Mouse (Mus musculus) midbrain, embryonic 10.5 days (tissue): ENCODE data around the gene Gnb1. TPM values are rescaled to one million over a fixed set of nuclear protein-coding genes. Genes with fewer than 3 reads are reported as not detected.
A peak's percentile ranks its signal among the peaks of the same experiment; 100 is the strongest.
"Not testable (repeated sequence)": the region's sequence is repeated elsewhere in the genome, so short reads cannot be mapped to it uniquely, and the experiment has no call there.

ENCODE experiments used
- DNase-seq: peaks from one replicate; pipeline ENCODE4 v3.0.0-alpha.2; 2017; ENCODE audit warnings: low spot score
- H3K27ac ChIP-seq: fragments of 300-500 bp; sonication (generic); replicated peaks from 2 replicates; pipeline ENCODE4 v1.5.1; 2016; ENCODE audit warnings: mild to moderate bottlenecking
- H3K27me3 ChIP-seq: fragments of 300-500 bp; sonication (generic); 2 replicates; pipeline ENCODE4 v1.6.1; 2016; ENCODE audit warnings: low read depth, mild to moderate bottlenecking; ENCODE audit not compliant: poor library complexity, severe bottlenecking
- H3K36me3 ChIP-seq: fragments of 300-500 bp; sonication (generic); 2 replicates; pipeline ENCODE4 v1.6.1; 2016; ENCODE audit warnings: mild to moderate bottlenecking, moderate library complexity
- H3K4me1 ChIP-seq: fragments of 300-500 bp; sonication (generic); 2 replicates; pipeline ENCODE4 v1.6.1; 2016
- H3K4me3 ChIP-seq: fragments of 300-500 bp; sonication (generic); 2 replicates; pipeline ENCODE4 v1.5.1; 2016; ENCODE audit warnings: mild to moderate bottlenecking, moderate library complexity
- H3K9me3 ChIP-seq: fragments of 300-500 bp; sonication (generic); replicated peaks from 2 replicates; pipeline ENCODE4 v1.6.1; 2016; ENCODE audit warnings: mild to moderate bottlenecking
- WGBS: fragments of 180-500 bp; shearing (Covaris S2); methylation state at CpG from one replicate; pipeline ENCODE4 v1.1.7; 2016; 5-methylcytosine and 5-hydroxymethylcytosine counted together
- polyA plus RNA-seq: library from polyadenylated mRNA; unstranded; fragments of >200 nt; fragmentation: Nextera tagmentation; extraction: Ambion mirVana; gene quantifications from 2 replicates; pipeline ENCODE4 v1.2.1, GENCODE M21; 2016

Gene Gnb1
- polyA plus RNA-seq, 1 experiment from 2014 or later, result 630 TPM

GRCm38 (mm10) chr4:155562725-155563399 is 71.7 kb downstream of the Gnb1 start:
- Histone ChIP-seq H3K36me3 (peaks cover 36% of the 10 kb centered on the region), H3K9me3 (no peaks in the 10 kb centered on the region), H3K4me3 (peak overlapping the region; percentile 79), H3K27ac (peak overlapping the region; percentile 84), H3K4me1 (peaks cover 42% of the 10 kb centered on the region), H3K27me3 (no peaks in the 10 kb centered on the region)
- WGBS, result 4% methylated on average over 19 of the region's 19 CpGs
- DNase-seq, result peak; percentile 41

GRCm38 (mm10) chr4:155563400-155564231 is 72.5 kb downstream of the Gnb1 start:
- WGBS, result under 1% methylated on average over 69 of the region's 69 CpGs

GRCm38 (mm10) chr4:155564315-155565069 is 73.3 kb downstream of the Gnb1 start:
- Histone ChIP-seq H3K9me3 (no peaks in the 10 kb centered on the region), H3K36me3 (peaks cover 20% of the 10 kb centered on the region), H3K4me3 (peak overlapping the region; percentile 79), H3K27me3 (no peaks in the 10 kb centered on the region), H3K4me1 (peaks cover 42% of the 10 kb centered on the region), H3K27ac (peak overlapping the region; percentile 91)
- WGBS, result 22% methylated on average over 20 of the region's 20 CpGs
- DNase-seq, result no peak

More at GRCm38 (mm10) chr4:155563400-155564231, 72.5 kb downstream of the Gnb1 start:
- no peaks in the 10 kb centered on the region for H3K9me3 ChIP-seq
- H3K4me3 ChIP-seq, result peak overlapping the region; percentile 79
- H3K27ac ChIP-seq, result peak overlapping the region; percentile 91
- peaks cover 29% of the 10 kb centered on the region for H3K36me3 ChIP-seq
- H3K4me1 ChIP-seq, result peaks cover 42% of the 10 kb centered on the region
- peak; percentile 100 for DNase-seq
- no peaks in the 10 kb centered on the region for H3K27me3 ChIP-seq

GRCm38 (mm10) chr4:155566555-155566954 is 75.4 kb downstream of the Gnb1 start:
- no peak overlapping the region for H3K27ac ChIP-seq
- peaks cover 32% of the 10 kb centered on the region for H3K4me1 ChIP-seq
- no peaks in the 10 kb centered on the region for H3K9me3 ChIP-seq
- H3K27me3 ChIP-seq, result no peaks in the 10 kb centered on the region
- H3K4me3 ChIP-seq, result no peak overlapping the region
- H3K36me3 ChIP-seq, result no peaks in the 10 kb centered on the region
- DNase-seq, result no peak
- WGBS, result 86% methylated on average over 8 of the region's 8 CpGs

- DNase-seq, result no peak
- Histone ChIP-seq H3K27ac (no peak overlapping the region), H3K4me3 (no peak overlapping the region), H3K4me1 (peaks cover 20% of the 10 kb centered on the region), H3K9me3 (no peaks in the 10 kb centered on the region), H3K36me3 (no peaks in the 10 kb centered on the region), H3K27me3 (no peaks in the 10 kb centered on the region)
- WGBS, result 48% methylated on average over 2 of the region's 2 CpGs
Measured at GRCm38 (mm10) chr4:155568170-155568569, 77.0 kb downstream of the Gnb1 start.

- 0 out of 2 replicates have a peak, but pooled peaks cover 3% of the 10 kb centered on the region for H3K36me3 ChIP-seq
- no peak overlapping the region for H3K4me3 ChIP-seq
- H3K9me3 ChIP-seq, result no peaks in the 10 kb centered on the region
- H3K27ac ChIP-seq, result no peak overlapping the region
- WGBS, result 92% methylated on average over 7 of the region's 7 CpGs
- H3K4me1 ChIP-seq, result peaks cover 20% of the 10 kb centered on the region
- no peaks in the 10 kb centered on the region for H3K27me3 ChIP-seq
- DNase-seq, result no peak
Measured at GRCm38 (mm10) chr4:155568632-155569370, 77.6 kb downstream of the Gnb1 start.

- Histone ChIP-seq H3K27me3 (no peaks in the 10 kb centered on the region), H3K4me1 (peaks cover 13% of the 10 kb centered on the region), H3K4me3 (no peak overlapping the region), H3K27ac (no peak overlapping the region), H3K36me3 (0 out of 2 replicates have a peak, but pooled peaks cover 3% of the 10 kb centered on the region), H3K9me3 (no peaks in the 10 kb centered on the region)
- 94% methylated on average over 6 of the region's 6 CpGs for WGBS
- no peak for DNase-seq
Measured at GRCm38 (mm10) chr4:155569818-155570217, 78.7 kb downstream of the Gnb1 start.

GRCm38 (mm10) chr4:155570315-155570714 is 79.2 kb downstream of the Gnb1 start:
- H3K4me1 ChIP-seq, DNase-seq, H3K36me3 ChIP-seq, H3K4me3 ChIP-seq, H3K9me3 ChIP-seq, H3K27ac ChIP-seq, H3K27me3 ChIP-seq: not testable (repeated sequence)
- WGBS, result 93% methylated on average over 11 of the region's 11 CpGs

GRCm38 (mm10) chr4:155571442-155571841 is 80.3 kb downstream of the Gnb1 start:
- H3K36me3 ChIP-seq, result peaks cover 14% of the 10 kb centered on the region
- peaks cover 5% of the 10 kb centered on the region; the same call in 1 of the 2 replicates for H3K4me1 ChIP-seq
- H3K27ac ChIP-seq, result no peak overlapping the region
- WGBS, result 90% methylated on average over 2 of the region's 2 CpGs
- no peaks in the 10 kb centered on the region for H3K9me3 ChIP-seq
- H3K27me3 ChIP-seq, result no peaks in the 10 kb centered on the region
- DNase-seq, result no peak
- H3K4me3 ChIP-seq, result no peak overlapping the region

GRCm38 (mm10) chr4:155573155-155573554 is 82.0 kb downstream of the Gnb1 start:
- Histone ChIP-seq H3K4me3 (no peak overlapping the region), H3K36me3 (peaks cover 31% of the 10 kb centered on the region), H3K4me1 (peaks cover 5% of the 10 kb centered on the region; the same call in 1 of the 2 replicates)

GRCm38 (mm10) chr4:155573876-155574275 is 82.7 kb downstream of the Gnb1 start:
- Histone ChIP-seq H3K36me3 (peaks cover 38% of the 10 kb centered on the region), H3K4me3 (no peak overlapping the region), H3K27ac (no peak overlapping the region), H3K9me3 (no peaks in the 10 kb centered on the region), H3K4me1 (peaks cover 5% of the 10 kb centered on the region; the same call in 1 of the 2 replicates), H3K27me3 (no peaks in the 10 kb centered on the region)
- no peak for DNase-seq
- 90% methylated on average over 9 of the region's 9 CpGs for WGBS

More at GRCm38 (mm10) chr4:155573155-155573554, 82.0 kb downstream of the Gnb1 start:
- no peaks in the 10 kb centered on the region for H3K27me3 ChIP-seq
- DNase-seq, result no peak
- no peak overlapping the region for H3K27ac ChIP-seq
- WGBS, result 90% methylated on average over 2 of the region's 2 CpGs
- no peaks in the 10 kb centered on the region for H3K9me3 ChIP-seq

- no peak overlapping the region for H3K4me3 ChIP-seq
- H3K9me3 ChIP-seq, result no peaks in the 10 kb centered on the region
- 92% methylated on average over 11 of the region's 11 CpGs for WGBS
- H3K36me3 ChIP-seq, result peaks cover 47% of the 10 kb centered on the region
- no peaks in the 10 kb centered on the region for H3K27me3 ChIP-seq
- no peak overlapping the region for H3K27ac ChIP-seq
- H3K4me1 ChIP-seq, result peaks cover 5% of the 10 kb centered on the region; the same call in 1 of the 2 replicates
- no peak for DNase-seq
Measured at GRCm38 (mm10) chr4:155574931-155575330, 83.8 kb downstream of the Gnb1 start.
